Mouse (Mus musculus) hindbrain, embryonic 13.5 days (tissue): ENCODE data around the gene Hibadh. TPM values are rescaled to one million over a fixed set of nuclear protein-coding genes. Genes with fewer than 3 reads are reported as not detected.
A peak's percentile ranks its signal among the peaks of the same experiment; 100 is the strongest.
"Not testable (repeated sequence)": the region's sequence is repeated elsewhere in the genome, so short reads cannot be mapped to it uniquely, and the experiment has no call there.

Experiments
- ATAC-seq: fragments of 200-750 bp; cut with Nextera tagmentation; 2 replicates; pipeline ENCODE4 v1.8.0; 2017; ENCODE audit warnings: moderate TSS enrichment; ENCODE audit not compliant: low FRiP score
- H3K27ac ChIP-seq: fragments of 300-500 bp; sonication (generic); 2 replicates; pipeline ENCODE4 v1.5.1; 2015; ENCODE audit warnings: inconsistent platforms, mild to moderate bottlenecking, moderate library complexity
- H3K27me3 ChIP-seq: fragments of 300-500 bp; sonication (generic); 2 replicates; pipeline ENCODE4 v1.6.1; 2015; ENCODE audit warnings: mild to moderate bottlenecking, inconsistent platforms
- H3K36me3 ChIP-seq: fragments of 300-500 bp; sonication (generic); 2 replicates; pipeline ENCODE4 v1.6.1; 2015; ENCODE audit warnings: mild to moderate bottlenecking, inconsistent platforms
- H3K4me1 ChIP-seq: fragments of 300-500 bp; sonication (generic); replicated peaks from 2 replicates; pipeline ENCODE4 v1.6.1; 2015; ENCODE audit warnings: inconsistent platforms
- H3K4me2 ChIP-seq: fragments of 300-500 bp; sonication (generic); 2 replicates; pipeline ENCODE4 v1.6.1; 2015; ENCODE audit warnings: inconsistent platforms, mild to moderate bottlenecking, moderate library complexity
- H3K4me3 ChIP-seq: fragments of 300-500 bp; sonication (generic); 2 replicates; pipeline ENCODE4 v1.5.1; 2015; ENCODE audit warnings: mild to moderate bottlenecking, inconsistent platforms
- H3K9ac ChIP-seq: fragments of 300-500 bp; sonication (generic); 2 replicates; pipeline ENCODE4 v1.6.1; 2015; ENCODE audit warnings: mild to moderate bottlenecking, inconsistent platforms
- H3K9me3 ChIP-seq: fragments of 300-500 bp; sonication (generic); 2 replicates; pipeline ENCODE4 v1.6.1; 2016; ENCODE audit warnings: inconsistent platforms
- WGBS: fragments of 180-500 bp; shearing (Covaris S2); methylation state at CpG from one replicate; pipeline ENCODE4 v1.1.7; 2015; 5-methylcytosine and 5-hydroxymethylcytosine counted together
- polyA plus RNA-seq: library from polyadenylated mRNA; unstranded; fragments of >200 nt; fragmentation: Nextera tagmentation; extraction: Ambion mirVana; gene quantifications from 2 replicates; pipeline ENCODE4 v1.2.1, GENCODE M21; 2015

The Hibadh gene
- polyA plus RNA-seq: 62.9 and 64.6 TPM in 2 replicates

- H3K27me3 ChIP-seq: no peaks in the 10 kb centered on the region
- peaks cover 22% of the 10 kb centered on the region for H3K4me1 ChIP-seq
- H3K4me2 ChIP-seq: peak within 1 kb of the TSS; percentile 86
- no peaks in the 10 kb centered on the region for H3K36me3 ChIP-seq
- peak within 1 kb of the TSS; percentile 82 for H3K27ac ChIP-seq
- 0% methylated on average over 34 of the region's 34 CpGs for WGBS
- H3K9ac ChIP-seq: peak within 1 kb of the TSS; percentile 89
- no peaks in the 10 kb centered on the region for H3K9me3 ChIP-seq
- ATAC-seq: peak; percentile 100
- H3K4me3 ChIP-seq: peak within 1 kb of the TSS; percentile 79
These were observed at the start of gene Hibadh for GRCm38 (mm10) chr6:52640224-52640712. Hibadh (minus strand) TSS chr6:52640389.

GRCm38 (mm10) chr6:52686901-52687500 lies 46.8 kb upstream of the Hibadh start:
- Histone ChIP-seq H3K4me2 (no peak overlapping the region), H3K36me3 (no peaks in the 10 kb centered on the region), H3K9ac (no peak overlapping the region), H3K4me3 (no peak overlapping the region), H3K4me1 (peaks cover 5% of the 10 kb centered on the region; the same call in 1 of the 2 replicates), H3K27me3 (no peaks in the 10 kb centered on the region), H3K27ac (no peak overlapping the region), H3K9me3 (no peaks in the 10 kb centered on the region)
- ATAC-seq: no peak
- WGBS: 73% methylated on average over 5 of the region's 5 CpGs

GRCm38 (mm10) chr6:52682607-52683006 lies 42.4 kb upstream of the Hibadh start:
- H3K9ac ChIP-seq: no peak overlapping the region
- H3K27me3 ChIP-seq: no peaks in the 10 kb centered on the region
- H3K4me1 ChIP-seq: peaks cover 5% of the 10 kb centered on the region; the same call in 1 of the 2 replicates
- no peak for ATAC-seq
- H3K9me3 ChIP-seq: no peaks in the 10 kb centered on the region
- H3K4me2 ChIP-seq: no peak overlapping the region
- H3K27ac ChIP-seq: no peak overlapping the region
- no peaks in the 10 kb centered on the region for H3K36me3 ChIP-seq
- no peak overlapping the region for H3K4me3 ChIP-seq
- 91% methylated on average over 3 of the region's 3 CpGs for WGBS

GRCm38 (mm10) chr6:52681847-52682485 lies 41.8 kb upstream of the Hibadh start:
- H3K9me3 ChIP-seq: no peaks in the 10 kb centered on the region
- no peak overlapping the region for H3K27ac ChIP-seq
- H3K36me3 ChIP-seq: no peaks in the 10 kb centered on the region
- WGBS: 79% methylated on average over 6 of the region's 6 CpGs
- H3K27me3 ChIP-seq: no peaks in the 10 kb centered on the region
- ATAC-seq: no peak
- no peak overlapping the region for H3K9ac ChIP-seq
- no peak overlapping the region for H3K4me2 ChIP-seq
- H3K4me3 ChIP-seq: no peak overlapping the region
- H3K4me1 ChIP-seq: peaks cover 5% of the 10 kb centered on the region; the same call in 1 of the 2 replicates

- Histone ChIP-seq H3K27me3 (no peaks in the 10 kb centered on the region), H3K36me3 (no peaks in the 10 kb centered on the region), H3K4me3 (no peak overlapping the region), H3K27ac (no peak overlapping the region), H3K4me2 (no peak overlapping the region), H3K9me3 (no peaks in the 10 kb centered on the region), H3K4me1 (peaks cover 5% of the 10 kb centered on the region; the same call in 1 of the 2 replicates), H3K9ac (no peak overlapping the region)
- WGBS: 57% methylated on average over 8 of the region's 8 CpGs
- no peak for ATAC-seq
These were observed 40.4 kb upstream of the Hibadh start for GRCm38 (mm10) chr6:52680458-52681032.

GRCm38 (mm10) chr6:52679565-52679964 lies 39.4 kb upstream of the Hibadh start:
- Histone ChIP-seq H3K9me3 (no peaks in the 10 kb centered on the region), H3K27me3 (no peaks in the 10 kb centered on the region), H3K4me1 (peaks cover 4% of the 10 kb centered on the region; the same call in 1 of the 2 replicates), H3K4me2 (no peak overlapping the region), H3K9ac (no peak overlapping the region), H3K36me3 (no peaks in the 10 kb centered on the region), H3K27ac (no peak overlapping the region), H3K4me3 (no peak overlapping the region)
- 91% methylated on average over 9 of the region's 9 CpGs for WGBS
- no peak for ATAC-seq

GRCm38 (mm10) chr6:52677534-52677933 lies 37.3 kb upstream of the Hibadh start:
- WGBS: 81% methylated on average over 4 of the region's 4 CpGs
- not testable (repeated sequence) for H3K9ac ChIP-seq, H3K9me3 ChIP-seq, H3K4me1 ChIP-seq, H3K4me2 ChIP-seq, ATAC-seq, H3K4me3 ChIP-seq, H3K27me3 ChIP-seq, H3K27ac ChIP-seq, H3K36me3 ChIP-seq

- no peaks in the 10 kb centered on the region for H3K27me3 ChIP-seq
- no peak overlapping the region for H3K4me2 ChIP-seq
- no peak for ATAC-seq
- no peaks in the 10 kb centered on the region for H3K9me3 ChIP-seq
- WGBS: 81% methylated on average over 4 of the region's 4 CpGs
- no peaks in the 10 kb centered on the region for H3K4me1 ChIP-seq
- no peak overlapping the region for H3K27ac ChIP-seq
- H3K4me3 ChIP-seq: no peak overlapping the region
- no peaks in the 10 kb centered on the region for H3K36me3 ChIP-seq
- no peak overlapping the region for H3K9ac ChIP-seq
These were observed 35.2 kb upstream of the Hibadh start for GRCm38 (mm10) chr6:52675222-52675921.

- no peak overlapping the region for H3K27ac ChIP-seq
- H3K4me1 ChIP-seq: no peaks in the 10 kb centered on the region
- WGBS: 85% methylated on average over 12 of the region's 12 CpGs
- no peak overlapping the region for H3K9ac ChIP-seq
- no peaks in the 10 kb centered on the region for H3K36me3 ChIP-seq
- no peak for ATAC-seq
- no peaks in the 10 kb centered on the region for H3K9me3 ChIP-seq
- H3K4me2 ChIP-seq: no peak overlapping the region
- H3K27me3 ChIP-seq: no peaks in the 10 kb centered on the region
- H3K4me3 ChIP-seq: no peak overlapping the region
These were observed 34.4 kb upstream of the Hibadh start for GRCm38 (mm10) chr6:52674541-52674940.

GRCm38 (mm10) chr6:52673706-52674105 lies 33.5 kb upstream of the Hibadh start:
- Histone ChIP-seq H3K36me3 (no peaks in the 10 kb centered on the region), H3K4me1 (no peaks in the 10 kb centered on the region), H3K4me3 (no peak overlapping the region), H3K9me3 (no peaks in the 10 kb centered on the region), H3K27ac (no peak overlapping the region), H3K4me2 (no peak overlapping the region), H3K27me3 (no peaks in the 10 kb centered on the region), H3K9ac (no peak overlapping the region)
- ATAC-seq: no peak
- WGBS: 86% methylated on average over 7 of the region's 7 CpGs

- no peak overlapping the region for H3K27ac ChIP-seq
- no peaks in the 10 kb centered on the region for H3K9me3 ChIP-seq
- H3K4me2 ChIP-seq: no peak overlapping the region
- no peaks in the 10 kb centered on the region for H3K27me3 ChIP-seq
- no peak for ATAC-seq
- H3K9ac ChIP-seq: no peak overlapping the region
- 81% methylated on average over 2 of the region's 2 CpGs for WGBS
- H3K4me1 ChIP-seq: no peaks in the 10 kb centered on the region
- H3K4me3 ChIP-seq: no peak overlapping the region
- H3K36me3 ChIP-seq: no peaks in the 10 kb centered on the region
These were observed 32.4 kb upstream of the Hibadh start for GRCm38 (mm10) chr6:52672539-52672938.

GRCm38 (mm10) chr6:52671791-52672190 lies 31.6 kb upstream of the Hibadh start:
- ATAC-seq: no peak
- H3K4me2 ChIP-seq: no peak overlapping the region
- H3K27ac ChIP-seq: no peak overlapping the region
- H3K36me3 ChIP-seq: no peaks in the 10 kb centered on the region
- H3K9ac ChIP-seq: no peak overlapping the region
- WGBS: 79% methylated on average over 8 of the region's 8 CpGs
- no peak overlapping the region for H3K4me3 ChIP-seq
- H3K27me3 ChIP-seq: no peaks in the 10 kb centered on the region
- no peaks in the 10 kb centered on the region for H3K4me1 ChIP-seq
- no peaks in the 10 kb centered on the region for H3K9me3 ChIP-seq
